Mouse (Mus musculus) heart, adult 2 months (tissue): ENCODE data around the gene Wdsub1. TPM values are rescaled to one million over a fixed set of nuclear protein-coding genes. Genes with fewer than 3 reads are reported as not detected.

Experiments used
- DNase-seq, 2 experiments: peaks; one replicate each; pipeline ENCODE4 v3.0.0; 2021
- H3K27ac ChIP-seq: fragments of 200-600 bp; 2 replicates; pipeline ENCODE4 v1.8.1; 2022
- H3K27me3 ChIP-seq: fragments of 200-500 bp; 2 replicates; pipeline ENCODE4 v1.6.1; 2012; ENCODE audit warnings: mild to moderate bottlenecking, low read length, inconsistent platforms, mixed read lengths; ENCODE audit not compliant: control insufficient read depth, insufficient read depth
- H3K36me3 ChIP-seq: fragments of 200-500 bp; 2 replicates; pipeline ENCODE4 v1.6.1; 2012; ENCODE audit warnings: low read length, inconsistent platforms; ENCODE audit not compliant: control insufficient read depth, insufficient read depth
- H3K4me1 ChIP-seq: fragments of 200-500 bp; 2 replicates; pipeline ENCODE4 v1.6.1; 2011; ENCODE audit warnings: low read length; ENCODE audit not compliant: control insufficient read depth, insufficient read depth
- H3K4me3 ChIP-seq: fragments of 200-600 bp; 2 replicates; pipeline ENCODE4 v1.8.1; 2022
- H3K79me2 ChIP-seq: fragments of 200-500 bp; replicated peaks from 2 replicates; pipeline ENCODE4 v1.6.1; 2012; ENCODE audit warnings: mild to moderate bottlenecking, inconsistent platforms, low read length, moderate library complexity, mixed read lengths; ENCODE audit not compliant: control insufficient read depth, insufficient read depth
- H3K9ac ChIP-seq: fragments of 200-500 bp; 2 replicates; pipeline ENCODE4 v1.6.1; 2012; ENCODE audit warnings: low read depth, mild to moderate bottlenecking, control low read depth, inconsistent platforms, low read length, mixed read lengths
- CTCF ChIP-seq: fragments of 200-600 bp; IDR thresholded peaks from 2 replicates; pipeline ENCODE4 v1.8.1; 2022; ENCODE audit warnings: antibody characterized with exemption, mild to moderate bottlenecking, moderate library complexity
- EP300 ChIP-seq: fragments of 200-500 bp; IDR thresholded peaks from 2 replicates; pipeline ENCODE4 v1.6.1; 2011; ENCODE audit warnings: low read depth, low read length, control low read depth; ENCODE audit not compliant: insufficient read depth
- POLR2A ChIP-seq: fragments of 200-500 bp; IDR thresholded peaks from 2 replicates; pipeline ENCODE4 v1.6.1; 2011; ENCODE audit warnings: mild to moderate bottlenecking, low read depth, low read length, control low read depth; ENCODE audit not compliant: insufficient read depth
- WGBS: fragments of 180-500 bp; shearing (Covaris S2); methylation state at CpG from one replicate; pipeline ENCODE4 v1.1.7; 2018; 5-methylcytosine and 5-hydroxymethylcytosine counted together
- intact Hi-C: fragments of 180-260 bp; cut with DNase I; formaldehyde crosslinking; loops from one replicate; pipeline ENCODE4 v1.15.1; 2025
- polyA plus RNA-seq: library from polyadenylated mRNA; depleted of rRNA; stranded (reverse); fragments of >200 nt; gene quantifications from 2 replicates; pipeline ENCODE4 v1.2.3, GENCODE M21; 2012
- total RNA-seq, 2 experiments: library from RNA; stranded (reverse); gene quantifications; 2 replicates each; pipeline ENCODE4 v1.2.3; 2021

Wdsub1 gene
- total and polyA plus RNA-seq, 3 experiments: 21.4 to 47.7 (median 22.1) TPM

DNA sequence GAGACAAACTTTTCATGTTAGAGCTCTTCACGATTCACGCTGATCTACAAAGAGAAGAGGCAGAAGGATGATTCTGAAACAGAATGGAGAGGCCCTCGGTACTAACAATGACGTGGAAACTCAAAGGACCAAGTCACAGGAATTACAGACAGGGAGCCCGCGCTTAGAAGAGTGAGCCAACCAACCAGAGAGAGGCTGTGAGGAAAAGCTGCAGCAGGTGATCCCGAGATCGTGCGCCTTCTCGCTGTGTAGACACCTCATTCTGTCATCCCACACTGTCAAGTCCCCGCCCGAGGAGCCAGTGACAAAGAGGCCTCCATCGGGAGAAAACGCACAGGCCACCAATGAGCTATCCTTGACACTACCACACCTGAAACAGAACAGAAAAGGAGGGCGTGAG, 5.9 kb downstream of the Wdsub1 start:
- H3K36me3 ChIP-seq: no peaks in the 10 kb centered on the region
- no peak overlapping the region for H3K9ac ChIP-seq
- H3K4me1 ChIP-seq: peaks cover 2% of the 10 kb centered on the region
- DNase-seq: no peak
- intact Hi-C loops: no loop called here
- no peaks in the 10 kb centered on the region for H3K27me3 ChIP-seq
- no peak for TF ChIP-seq EP300
- TF ChIP-seq CTCF: no peak
- TF ChIP-seq POLR2A: no peak
- H3K27ac ChIP-seq: no peak overlapping the region
- whole genome bisulfite sequencing: 93% methylated on average over 15 of the region's 15 CpGs
- H3K79me2 ChIP-seq: no peaks in the 10 kb centered on the region
- no peak overlapping the region for H3K4me3 ChIP-seq

- TF ChIP-seq CTCF (no peak), EP300 (no peak), POLR2A (no peak)
- H3K27me3 ChIP-seq: no peaks in the 10 kb centered on the region
- H3K27ac ChIP-seq: no peak overlapping the region
- no peaks in the 10 kb centered on the region for H3K4me1 ChIP-seq
- H3K79me2 ChIP-seq: no peaks in the 10 kb centered on the region
- no peak overlapping the region for H3K4me3 ChIP-seq
- H3K36me3 ChIP-seq: no peaks in the 10 kb centered on the region
- intact Hi-C loops: no loop called here
- H3K9ac ChIP-seq: no peak overlapping the region
- DNase-seq: no peak
- WGBS: 82% methylated on average over 6 of the region's 6 CpGs
Measured at GRCm38 (mm10) chr2:59870526-59870925, 11.9 kb downstream of the Wdsub1 start.

DNA sequence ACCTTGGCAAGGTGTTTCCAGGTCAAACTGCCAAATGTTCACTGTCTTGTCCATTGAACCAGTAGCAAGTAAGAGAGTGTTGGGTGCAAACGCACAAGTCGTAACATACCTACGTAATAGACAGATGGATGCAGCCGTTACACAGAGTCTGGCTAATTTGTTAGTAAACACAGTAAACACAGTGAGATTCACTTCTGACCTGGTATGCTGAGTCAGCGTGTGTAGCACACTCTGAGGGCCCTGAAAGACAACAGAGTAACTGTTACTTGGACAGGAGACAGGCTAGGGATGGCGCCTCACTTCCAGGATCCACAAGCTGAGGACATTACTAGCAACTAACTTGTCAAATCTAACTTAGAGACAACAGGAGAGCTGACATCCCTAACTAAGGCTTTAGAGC, 19.8 kb downstream of the Wdsub1 start:
- no peaks in the 10 kb centered on the region for H3K36me3 ChIP-seq
- H3K27ac ChIP-seq: no peak overlapping the region
- H3K9ac ChIP-seq: no peak overlapping the region
- H3K79me2 ChIP-seq: no peaks in the 10 kb centered on the region
- H3K4me3 ChIP-seq: no peak overlapping the region
- no peaks in the 10 kb centered on the region for H3K4me1 ChIP-seq
- no peak for DNase-seq
- intact Hi-C loops: no loop called here
- H3K27me3 ChIP-seq: no peaks in the 10 kb centered on the region
- TF ChIP-seq CTCF (no peak), EP300 (no peak)
- 96% methylated on average over 6 of the region's 6 CpGs for WGBS

DNA sequence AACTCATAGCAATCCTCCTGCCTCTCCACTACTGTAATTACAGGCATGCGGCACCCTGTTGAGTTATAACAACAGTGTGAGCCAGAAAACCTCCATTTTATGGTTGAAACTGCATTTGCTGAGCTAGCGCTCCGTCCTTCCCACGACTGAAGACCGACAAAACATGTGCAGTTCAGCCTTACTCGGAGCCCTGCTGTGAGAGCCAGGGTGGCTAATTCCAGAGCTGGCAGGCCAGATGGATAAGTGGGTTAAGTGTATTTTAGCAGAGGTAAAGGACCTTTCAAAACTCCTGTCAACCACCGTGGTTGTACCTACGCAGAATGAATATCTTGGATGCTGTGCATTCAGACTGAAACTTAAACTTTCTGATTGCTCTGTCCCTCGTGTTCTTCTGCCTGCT, 28.0 kb downstream of the Wdsub1 start:
- no peak for DNase-seq
- intact Hi-C loops: no loop called here
- H3K4me3 ChIP-seq: no peak overlapping the region
- H3K9ac ChIP-seq: no peak overlapping the region
- no peaks in the 10 kb centered on the region for H3K36me3 ChIP-seq
- no peaks in the 10 kb centered on the region for H3K4me1 ChIP-seq
- 91% methylated on average over 9 of the region's 9 CpGs for WGBS
- TF ChIP-seq CTCF: no peak
- no peak for TF ChIP-seq EP300
- no peak for TF ChIP-seq POLR2A
- no peaks in the 10 kb centered on the region for H3K27me3 ChIP-seq
- no peak overlapping the region for H3K27ac ChIP-seq
- no peaks in the 10 kb centered on the region for H3K79me2 ChIP-seq

DNA sequence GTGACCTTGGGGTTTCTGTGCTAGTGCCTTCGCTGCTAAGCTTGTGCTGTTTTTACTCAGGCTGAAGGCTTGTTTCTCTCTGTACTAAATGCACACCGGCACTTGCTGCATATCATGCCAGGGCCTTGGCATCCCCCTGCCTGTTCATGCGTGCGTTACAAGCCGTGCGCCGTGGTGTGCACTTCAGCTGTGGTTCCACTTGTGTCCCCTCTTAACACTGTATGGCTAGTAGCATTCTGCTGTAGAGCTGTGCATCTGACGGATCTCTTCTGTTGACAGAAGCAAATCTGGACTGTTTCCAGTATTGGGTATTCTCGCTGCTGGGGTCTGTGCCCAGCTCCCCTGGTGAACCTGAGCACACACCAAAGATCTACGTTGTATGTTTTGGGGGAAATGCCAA, 28.8 kb downstream of the Wdsub1 start:
- H3K27ac ChIP-seq: no peak overlapping the region
- no peak overlapping the region for H3K9ac ChIP-seq
- DNase-seq: no peak
- no peaks in the 10 kb centered on the region for H3K79me2 ChIP-seq
- H3K4me1 ChIP-seq: no peaks in the 10 kb centered on the region
- 90% methylated on average over 10 of the region's 10 CpGs for WGBS
- no peaks in the 10 kb centered on the region for H3K36me3 ChIP-seq
- H3K4me3 ChIP-seq: no peak overlapping the region
- TF ChIP-seq EP300 (no peak), POLR2A (no peak), CTCF (no peak)
- H3K27me3 ChIP-seq: no peaks in the 10 kb centered on the region
- intact Hi-C loops: no loop called here

- WGBS: 94% methylated on average over 11 of the region's 11 CpGs
- no peaks in the 10 kb centered on the region for H3K79me2 ChIP-seq
- no peak overlapping the region for H3K4me3 ChIP-seq
- no peak for TF ChIP-seq EP300
- TF ChIP-seq POLR2A: no peak
- TF ChIP-seq CTCF: no peak
- no peak overlapping the region for H3K9ac ChIP-seq
- intact Hi-C loops: no loop called here
- DNase-seq: no peak
- H3K36me3 ChIP-seq: no peaks in the 10 kb centered on the region
- H3K27ac ChIP-seq: no peak overlapping the region
- no peaks in the 10 kb centered on the region for H3K27me3 ChIP-seq
- H3K4me1 ChIP-seq: no peaks in the 10 kb centered on the region
Measured at GRCm38 (mm10) chr2:59852916-59853315, 29.5 kb downstream of the Wdsub1 start.
